Mouse (Mus musculus): ENCODE results near the gene Csdc2. TPM values are rescaled to one million over a fixed set of nuclear protein-coding genes. Genes with fewer than 3 reads are reported as not detected.
"Not testable (repeated sequence)": the region's sequence is repeated elsewhere in the genome, so short reads cannot be mapped to it uniquely, and the experiment has no call there.

The Csdc2 gene
- polyA plus RNA-seq, 1 experiment from 2014 or later, result 48.0 TPM

DNA sequence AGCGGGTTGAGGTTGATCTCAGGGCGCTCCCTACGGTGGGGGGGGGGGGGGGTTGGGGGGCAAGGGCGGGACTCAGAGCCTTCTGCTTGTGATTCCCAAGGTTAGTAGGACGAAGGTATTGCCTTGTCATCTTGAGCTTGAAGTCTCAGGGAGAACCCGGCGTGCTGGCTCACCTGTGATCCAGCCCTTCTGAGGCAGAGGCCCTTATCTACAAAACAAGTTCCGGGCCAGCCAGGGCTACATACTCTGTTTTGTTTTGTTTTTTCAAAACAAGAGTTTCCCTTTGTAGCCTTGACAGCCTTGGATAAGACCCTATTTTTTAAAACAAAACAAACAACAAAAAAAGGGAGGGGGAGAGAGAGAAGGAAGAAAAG, 24.5 kb downstream of the Csdc2 start:
- H3K4me1 ChIP-seq, result no peaks in the 10 kb centered on the region
- no peaks in the 10 kb centered on the region for H3K27me3 ChIP-seq
- WGBS, result 4% methylated on average over 4 of the region's 8 CpGs
- H3K9me3 ChIP-seq (replicated peaks), result no peaks in the 10 kb centered on the region
- no peaks in the 10 kb centered on the region for H3K36me3 ChIP-seq
- peak overlapping the region; percentile 45; the same call in 1 of the 2 replicates for H3K9ac ChIP-seq
- H3K4me2 ChIP-seq (replicated peaks), result peak overlapping the region; percentile 99
- H3K4me3 ChIP-seq, result peak overlapping the region; percentile 58
- ATAC-seq (ENCODE audit: low FRiP score), result peak; percentile 51
- peak overlapping the region; percentile 23; the same call in 1 of the 2 replicates for H3K27ac ChIP-seq

DNA sequence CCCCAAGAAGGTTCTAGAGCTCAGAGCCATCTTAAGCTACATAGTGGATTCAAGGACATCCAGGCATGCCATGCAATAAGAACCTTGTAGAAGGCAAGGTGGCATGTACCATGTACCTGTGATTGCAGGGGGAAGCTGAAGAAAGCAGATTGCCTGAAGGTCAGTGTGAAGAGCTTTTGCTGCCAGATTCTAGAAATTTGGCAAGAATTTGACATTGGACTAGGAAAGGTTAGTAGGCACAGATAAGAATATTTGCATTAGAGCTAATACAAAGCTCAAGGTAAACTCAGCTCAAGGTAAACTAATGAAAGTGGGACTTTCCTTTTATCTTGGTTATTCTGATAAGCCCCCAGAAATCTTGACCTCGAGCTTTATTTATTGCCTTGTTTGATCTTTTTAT, 27.7 kb downstream of the Csdc2 start:
- ATAC-seq (ENCODE audit: low FRiP score), result no peak
- Histone ChIP-seq H3K4me2 (replicated peaks) (no peak overlapping the region), H3K27me3 (no peaks in the 10 kb centered on the region), H3K36me3 (no peaks in the 10 kb centered on the region), H3K27ac (no peak overlapping the region), H3K9ac (no peak overlapping the region), H3K4me3 (no peak overlapping the region), H3K9me3 (replicated peaks) (no peaks in the 10 kb centered on the region), H3K4me1 (no peaks in the 10 kb centered on the region)
- 71% methylated on average over 1 of the region's 1 CpGs for WGBS

DNA sequence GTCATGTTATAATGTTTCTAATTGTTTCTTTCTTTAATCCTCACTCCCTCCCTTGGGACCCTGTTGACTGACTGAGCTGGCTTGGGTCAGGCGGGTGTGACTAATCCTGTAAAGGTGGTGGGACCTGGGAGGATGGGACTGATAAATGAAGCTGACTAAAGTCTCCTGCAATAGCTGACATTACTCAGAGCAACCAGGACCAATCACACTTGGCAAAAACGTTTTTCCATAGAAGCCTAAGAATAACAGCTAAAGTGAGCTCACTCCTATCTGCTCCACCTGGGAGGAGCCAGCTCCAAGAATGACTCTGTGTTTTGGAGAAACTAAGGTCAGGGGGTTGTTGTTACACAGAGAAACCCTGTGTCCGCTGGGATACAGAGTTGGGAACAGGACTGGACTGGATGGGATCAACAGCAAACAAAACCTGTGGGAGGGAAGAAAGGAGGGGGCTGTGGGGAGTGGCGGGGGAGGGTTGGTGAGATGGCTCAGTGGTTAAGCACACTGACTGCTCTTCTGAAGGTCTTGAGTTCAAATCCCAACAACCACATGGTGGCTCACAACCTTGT, 28.5 kb downstream of the Csdc2 start:
- Histone ChIP-seq H3K4me1 (no peaks in the 10 kb centered on the region), H3K27me3 (no peaks in the 10 kb centered on the region), H3K36me3 (no peaks in the 10 kb centered on the region), H3K27ac (no peak overlapping the region), H3K9ac (no peak overlapping the region), H3K4me2 (replicated peaks) (no peak overlapping the region), H3K9me3 (replicated peaks) (no peaks in the 10 kb centered on the region), H3K4me3 (no peak overlapping the region)
- WGBS, result 63% methylated on average over 4 of the region's 4 CpGs
- ATAC-seq (ENCODE audit: low FRiP score), result no peak

DNA sequence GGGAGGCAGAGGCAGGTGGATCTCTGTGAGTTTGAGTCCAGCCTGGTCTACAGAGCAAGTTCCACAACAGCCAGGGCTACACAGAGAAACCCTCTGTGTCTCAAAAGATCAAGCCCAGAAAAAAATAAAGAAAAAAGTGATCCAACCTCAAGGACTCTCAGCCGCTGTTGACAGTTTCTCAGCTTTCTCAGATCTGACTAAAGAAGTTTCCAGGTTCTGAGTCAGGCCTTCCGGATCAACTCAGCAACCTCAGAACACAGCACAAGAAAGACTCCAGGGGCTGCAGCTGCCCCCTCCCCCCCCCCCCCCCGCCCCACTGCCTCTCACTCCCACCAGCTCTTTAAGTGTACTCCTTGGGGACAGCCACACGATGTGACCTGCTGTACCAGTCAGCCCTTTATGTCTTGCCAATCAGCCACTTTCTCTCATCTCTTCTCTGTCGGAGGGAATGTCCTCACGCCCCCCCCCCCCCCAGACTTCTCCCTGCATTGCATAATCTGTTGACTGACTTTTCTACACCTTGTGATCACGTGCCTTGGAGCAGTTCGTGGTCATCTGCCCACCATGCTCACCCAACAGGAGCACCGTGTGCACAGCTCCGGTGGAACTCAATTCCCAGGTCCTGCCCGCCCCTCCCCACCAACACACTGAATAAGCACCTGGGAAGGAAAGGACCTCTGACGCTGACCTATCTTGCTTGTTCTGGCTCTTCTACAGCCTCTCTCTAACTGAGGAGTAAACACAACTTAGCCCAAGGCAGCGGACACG, 29.7 kb downstream of the Csdc2 start:
- Histone ChIP-seq H3K4me3 (no peak overlapping the region), H3K9me3 (replicated peaks) (no peaks in the 10 kb centered on the region), H3K27ac (no peak overlapping the region), H3K36me3 (no peaks in the 10 kb centered on the region), H3K27me3 (no peaks in the 10 kb centered on the region), H3K4me2 (replicated peaks) (no peak overlapping the region), H3K9ac (no peak overlapping the region), H3K4me1 (no peaks in the 10 kb centered on the region)
- 87% methylated on average over 12 of the region's 14 CpGs for WGBS
- ATAC-seq (ENCODE audit: low FRiP score), result no peak

DNA sequence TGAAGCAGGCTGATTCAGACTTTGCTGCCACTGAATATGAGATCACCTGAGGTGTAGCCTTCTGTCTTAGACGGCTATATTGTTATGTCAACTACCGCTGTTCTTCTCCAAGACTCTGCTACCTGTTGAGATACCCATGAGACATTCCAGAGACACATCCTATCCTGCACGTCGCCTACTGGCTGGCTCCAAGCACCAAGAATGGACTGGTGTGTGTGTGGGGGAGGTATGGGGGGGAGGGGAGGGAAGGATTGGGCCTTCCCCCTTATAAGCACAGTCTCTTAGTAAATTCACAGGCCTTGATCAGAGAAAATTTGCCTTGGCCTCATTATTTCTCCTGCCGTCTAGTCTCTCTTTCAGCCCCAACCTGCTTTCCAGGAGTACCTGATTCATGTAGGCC, 31.3 kb downstream of the Csdc2 start:
- WGBS, result 92% methylated on average over 5 of the region's 5 CpGs
- H3K27me3 ChIP-seq, result no peaks in the 10 kb centered on the region
- ATAC-seq (ENCODE audit: low FRiP score), result no peak
- no peaks in the 10 kb centered on the region for H3K4me1 ChIP-seq
- no peak overlapping the region for H3K9ac ChIP-seq
- H3K4me2 ChIP-seq (replicated peaks), result no peak overlapping the region
- no peaks in the 10 kb centered on the region for H3K36me3 ChIP-seq
- no peak overlapping the region for H3K27ac ChIP-seq
- no peak overlapping the region for H3K4me3 ChIP-seq
- peaks cover 5% of the 10 kb centered on the region; the same call in 1 of the 2 replicates for H3K9me3 ChIP-seq (replicated peaks)

DNA sequence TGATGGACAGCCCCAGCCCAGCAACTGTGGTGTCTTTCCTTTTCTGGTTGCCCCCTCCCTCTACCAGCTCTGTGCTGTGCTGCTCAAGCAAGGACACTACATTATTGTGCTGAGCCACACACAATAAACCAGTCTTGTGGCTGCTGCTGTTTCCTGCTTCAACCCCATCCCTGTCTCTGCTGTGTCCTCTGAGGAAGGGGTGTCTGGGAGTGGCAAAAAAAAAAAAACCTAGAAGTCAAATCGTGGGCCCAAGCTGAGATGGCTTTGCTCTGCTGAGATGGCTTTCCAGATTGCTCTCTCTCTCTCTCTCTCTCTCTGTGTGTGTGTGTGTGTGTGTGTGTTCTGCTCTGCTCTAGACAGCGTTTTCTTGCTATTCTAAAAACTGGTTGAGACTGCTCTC, 31.9 kb downstream of the Csdc2 start:
- no peak overlapping the region for H3K4me2 ChIP-seq (replicated peaks)
- H3K27me3 ChIP-seq, result no peaks in the 10 kb centered on the region
- H3K9me3 ChIP-seq (replicated peaks), result peaks cover 8% of the 10 kb centered on the region; the same call in 1 of the 2 replicates
- ATAC-seq (ENCODE audit: low FRiP score), result no peak
- H3K36me3 ChIP-seq, result no peaks in the 10 kb centered on the region
- WGBS, result 73% methylated on average over 2 of the region's 2 CpGs
- no peak overlapping the region for H3K4me3 ChIP-seq
- no peak overlapping the region for H3K9ac ChIP-seq
- H3K4me1 ChIP-seq, result no peaks in the 10 kb centered on the region
- no peak overlapping the region for H3K27ac ChIP-seq

DNA sequence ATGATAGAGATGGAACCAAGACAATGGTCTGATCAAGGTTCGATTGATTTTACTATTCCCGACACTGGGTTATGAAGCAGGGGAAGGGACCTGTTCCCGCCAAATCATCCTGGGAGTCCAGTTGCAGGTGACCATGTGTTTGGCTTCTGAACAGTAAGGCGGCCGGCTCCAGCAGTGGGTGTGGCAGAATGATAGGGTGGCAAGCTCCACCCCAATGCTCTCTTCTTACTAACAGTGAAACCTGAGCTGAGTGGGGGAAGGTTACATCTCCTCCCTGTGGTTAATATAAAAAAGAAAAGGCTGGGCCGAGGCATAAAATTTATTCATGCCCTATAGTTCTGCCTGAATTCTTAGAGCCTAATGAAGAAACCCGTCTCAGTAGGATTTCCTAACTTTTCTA, 32.6 kb downstream of the Csdc2 start:
- H3K9me3 ChIP-seq (replicated peaks), result peaks cover 8% of the 10 kb centered on the region; the same call in 1 of the 2 replicates
- no peak overlapping the region for H3K27ac ChIP-seq
- no peaks in the 10 kb centered on the region for H3K36me3 ChIP-seq
- 75% methylated on average over 7 of the region's 7 CpGs for WGBS
- no peak overlapping the region for H3K4me3 ChIP-seq
- H3K4me2 ChIP-seq (replicated peaks), result no peak overlapping the region
- no peak overlapping the region for H3K9ac ChIP-seq
- H3K4me1 ChIP-seq, result no peaks in the 10 kb centered on the region
- no peaks in the 10 kb centered on the region for H3K27me3 ChIP-seq
- no peak for ATAC-seq (ENCODE audit: low FRiP score)

DNA sequence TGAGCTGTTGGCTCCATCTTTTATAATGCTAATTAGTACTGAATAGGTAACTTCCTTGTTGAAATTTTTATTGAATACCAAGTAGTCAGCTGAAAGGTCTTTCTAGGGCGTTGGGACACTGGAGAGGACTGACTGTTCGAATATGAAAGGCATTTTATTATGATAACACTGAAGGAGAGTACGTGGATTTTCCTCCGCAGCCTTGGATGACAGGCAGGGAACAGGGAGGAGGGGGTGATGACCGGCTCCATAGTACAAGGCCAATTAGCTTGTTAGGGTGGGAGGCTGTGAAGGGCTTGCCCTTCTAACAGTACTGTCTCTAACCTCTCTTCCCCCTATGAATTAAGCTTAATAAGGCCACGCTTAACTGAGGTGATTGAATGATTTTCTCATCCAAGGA, 33.1 kb downstream of the Csdc2 start:
- 72% methylated on average over 6 of the region's 6 CpGs for WGBS

DNA sequence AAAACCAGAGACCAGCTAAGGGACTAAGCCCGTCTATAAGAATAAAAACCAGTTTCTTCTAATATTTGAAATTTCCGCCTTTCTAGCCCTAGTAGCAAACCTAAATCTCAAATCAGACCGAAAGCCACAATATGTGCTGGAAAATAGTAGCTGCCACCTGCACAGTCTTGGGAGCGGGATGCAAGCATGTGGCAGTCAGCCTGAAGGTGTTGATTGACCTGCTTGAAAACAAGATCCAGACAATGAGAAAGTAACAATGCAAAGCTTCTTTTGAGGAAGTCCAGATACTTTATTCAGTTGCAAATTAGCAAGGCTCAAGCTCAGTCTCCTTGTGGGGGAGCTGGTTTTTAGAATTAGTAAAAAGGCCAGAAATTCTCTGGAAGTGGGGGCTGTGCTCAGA, 33.9 kb downstream of the Csdc2 start:
- H3K9ac ChIP-seq, result not testable (repeated sequence)
- WGBS, result 87% methylated on average over 4 of the region's 4 CpGs

More for the DNA sequence above, 33.1 kb downstream of the Csdc2 start:
- not testable (repeated sequence) for H3K27ac ChIP-seq; ATAC-seq (ENCODE audit: low FRiP score); H3K36me3 ChIP-seq; H3K4me3 ChIP-seq; H3K9ac ChIP-seq; H3K4me2 ChIP-seq (replicated peaks); H3K27me3 ChIP-seq; H3K9me3 ChIP-seq (replicated peaks); H3K4me1 ChIP-seq

DNA sequence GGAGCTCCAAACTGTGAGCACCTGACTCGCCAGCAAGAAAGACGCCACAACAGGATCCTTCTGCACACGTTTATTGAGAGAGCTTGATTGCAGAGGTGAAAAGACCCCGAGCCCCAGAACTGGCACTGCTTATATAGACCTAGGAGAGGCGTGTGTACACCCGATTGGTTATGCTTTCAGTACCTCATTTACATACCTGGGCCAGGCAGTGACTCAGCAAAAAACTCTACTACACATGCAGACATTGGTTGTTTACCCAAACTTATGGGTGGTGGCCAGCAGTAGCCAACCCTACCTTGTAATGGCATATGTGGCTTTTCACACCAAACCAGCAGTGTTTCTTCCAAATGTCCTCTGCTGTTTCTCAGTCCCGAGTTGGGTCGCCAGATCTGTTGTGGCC, 38.6 kb downstream of the Csdc2 start:
- 96% methylated on average over 8 of the region's 8 CpGs for WGBS
- not testable (repeated sequence) for H3K4me3 ChIP-seq

More for the DNA sequence above, 33.9 kb downstream of the Csdc2 start:
- H3K27ac ChIP-seq; H3K27me3 ChIP-seq; ATAC-seq (ENCODE audit: low FRiP score); H3K4me2 ChIP-seq (replicated peaks); H3K4me1 ChIP-seq; H3K36me3 ChIP-seq; H3K4me3 ChIP-seq: not testable (repeated sequence)
- peaks cover 12% of the 10 kb centered on the region; the same call in 1 of the 2 replicates for H3K9me3 ChIP-seq (replicated peaks)

DNA sequence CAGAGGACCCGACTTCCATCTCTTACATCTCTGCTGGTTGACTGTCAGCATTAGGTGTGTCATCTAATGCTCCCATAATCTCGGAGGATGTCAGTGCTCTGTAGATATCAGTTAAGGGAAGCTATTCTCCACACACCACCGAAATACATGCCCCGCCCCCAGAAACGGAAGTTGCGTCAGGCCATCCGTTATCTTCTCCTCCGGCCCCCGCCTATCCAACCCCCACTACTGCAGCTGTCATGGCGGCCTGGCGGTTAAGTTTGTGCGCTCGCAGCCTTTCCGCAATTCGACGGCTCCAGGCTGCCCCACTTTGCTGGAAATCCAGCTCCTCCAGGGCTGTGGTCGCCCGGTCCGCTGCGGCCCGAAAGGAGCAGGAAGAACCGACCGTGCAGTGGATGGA, 43.8 kb downstream of the Csdc2 start, which contains the start of gene 1700029P11Rik:
TSS of gene 1700029P11Rik (plus strand) at position 220 of the 400 bp plus-strand sequence.
- H3K4me3 ChIP-seq, result no peak within 1 kb of the TSS
- no peaks in the 10 kb centered on the region for H3K36me3 ChIP-seq
- H3K27ac ChIP-seq, result no peak within 1 kb of the TSS
- no peak for ATAC-seq (ENCODE audit: low FRiP score)
- 95% methylated on average over 23 of the region's 23 CpGs for WGBS
- 0 out of 2 replicates have a peak, but pooled peaks cover 1% of the 10 kb centered on the region for H3K9me3 ChIP-seq (replicated peaks)
- no peaks in the 10 kb centered on the region for H3K27me3 ChIP-seq
- H3K4me1 ChIP-seq, result no peaks in the 10 kb centered on the region
- H3K9ac ChIP-seq, result no peak within 1 kb of the TSS
- no peak within 1 kb of the TSS for H3K4me2 ChIP-seq (replicated peaks)

More for the DNA sequence above, 38.6 kb downstream of the Csdc2 start:
- not testable (repeated sequence) for H3K27me3 ChIP-seq; H3K27ac ChIP-seq; H3K4me2 ChIP-seq (replicated peaks); ATAC-seq (ENCODE audit: low FRiP score); H3K36me3 ChIP-seq; H3K9ac ChIP-seq; H3K4me1 ChIP-seq
- peaks cover 12% of the 10 kb centered on the region; the same call in 1 of the 2 replicates for H3K9me3 ChIP-seq (replicated peaks)

DNA sequence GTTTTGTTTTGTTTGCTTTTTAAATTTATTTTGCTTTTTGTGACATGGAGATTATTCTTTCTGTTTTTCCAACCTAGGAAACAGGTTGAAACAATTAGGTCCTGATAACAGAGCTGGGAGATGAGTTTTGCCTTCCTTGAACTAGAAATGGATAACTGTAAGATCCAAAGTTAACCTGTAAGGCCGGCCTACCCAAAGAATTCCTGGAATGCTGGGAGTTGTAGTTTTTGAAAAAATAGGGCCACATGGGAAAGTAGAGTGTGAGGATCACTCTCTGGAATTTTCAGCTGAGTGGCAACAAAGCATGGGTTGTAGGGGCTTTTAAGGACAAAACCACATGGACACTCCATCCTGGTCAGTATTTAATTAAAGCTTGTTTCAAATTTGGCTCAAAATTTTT, 45.6 kb downstream of the Csdc2 start:
- H3K4me2 ChIP-seq (replicated peaks), result no peak overlapping the region
- H3K4me3 ChIP-seq, result no peak overlapping the region
- H3K27ac ChIP-seq, result no peak overlapping the region
- H3K9ac ChIP-seq, result no peak overlapping the region
- H3K9me3 ChIP-seq (replicated peaks), result no peaks in the 10 kb centered on the region
- 51% methylated on average over 1 of the region's 1 CpGs for WGBS
- no peak for ATAC-seq (ENCODE audit: low FRiP score)
- no peaks in the 10 kb centered on the region for H3K27me3 ChIP-seq
- no peaks in the 10 kb centered on the region for H3K36me3 ChIP-seq
- peaks cover 5% of the 10 kb centered on the region; the same call in 1 of the 2 replicates for H3K4me1 ChIP-seq

All from hindbrain, embryonic 12.5 days (tissue).